Mouse (Mus musculus): ENCODE measurements at regions not wholly inside any gene's neighbourhood (a gene's known extent, or its start where the extent isn't known, plus 50 kb on each side); places are given as distances from the start of the nearest gene placed in this dataset.

- no peak overlapping the region for H3K9ac ChIP-seq (replicated peaks; ENCODE audit: low read depth, low read length)
- H3K4me3 ChIP-seq (ENCODE audit: low read depth, low read length) = no peak overlapping the region
- WGBS = 75% methylated on average over 26 of the region's 26 CpGs
- no peak for ATAC-seq (ENCODE audit: low read depth)
- H3K36me3 ChIP-seq (ENCODE audit: control insufficient read depth, insufficient read depth, low read length) = no peaks in the 10 kb centered on the region
- H3K4me1 ChIP-seq (ENCODE audit: control insufficient read depth, insufficient read depth, low read length) = peaks cover 19% of the 10 kb centered on the region
- no peak overlapping the region for H3K4me2 ChIP-seq (ENCODE audit: low read depth, low read length)
- no peak overlapping the region for H3K27ac ChIP-seq (ENCODE audit: low read depth, low read length)
- no peaks in the 10 kb centered on the region for H3K9me3 ChIP-seq (ENCODE audit: control insufficient read depth, low read length)
- H3K27me3 ChIP-seq (ENCODE audit: control insufficient read depth, insufficient read depth, low read length) = no peaks in the 10 kb centered on the region
Measured at GRCm38 (mm10) chr9:115387471-115388360, 77.5 kb upstream of the Stt3b start.

- WGBS = 46% methylated on average over 11 of the region's 11 CpGs
- ATAC-seq (ENCODE audit: low read depth) = peak; percentile 68; the same call in 1 of the 2 replicates
- H3K27ac ChIP-seq (ENCODE audit: low read depth, low read length) = no peak overlapping the region
Measured at GRCm38 (mm10) chr9:115388361-115388759, 78.1 kb upstream of the Stt3b start.

GRCm38 (mm10) chr9:115389082-115389481 lies 78.9 kb upstream of the Stt3b start:
- Histone ChIP-seq H3K27me3 (ENCODE audit: control insufficient read depth, insufficient read depth, low read length) (no peaks in the 10 kb centered on the region), H3K4me1 (ENCODE audit: control insufficient read depth, insufficient read depth, low read length) (peaks cover 19% of the 10 kb centered on the region), H3K9me3 (ENCODE audit: control insufficient read depth, low read length) (no peaks in the 10 kb centered on the region), H3K9ac (replicated peaks; ENCODE audit: low read depth, low read length) (no peak overlapping the region), H3K4me3 (ENCODE audit: low read depth, low read length) (no peak overlapping the region), H3K4me2 (ENCODE audit: low read depth, low read length) (no peak overlapping the region), H3K27ac (ENCODE audit: low read depth, low read length) (no peak overlapping the region), H3K36me3 (ENCODE audit: control insufficient read depth, insufficient read depth, low read length) (no peaks in the 10 kb centered on the region)
- no peak for ATAC-seq (ENCODE audit: low read depth)
- 82% methylated on average over 2 of the region's 2 CpGs for WGBS

More at GRCm38 (mm10) chr9:115388361-115388759, 78.1 kb upstream of the Stt3b start:
- Histone ChIP-seq H3K36me3 (ENCODE audit: control insufficient read depth, insufficient read depth, low read length) (no peaks in the 10 kb centered on the region), H3K4me2 (ENCODE audit: low read depth, low read length) (no peak overlapping the region), H3K27me3 (ENCODE audit: control insufficient read depth, insufficient read depth, low read length) (no peaks in the 10 kb centered on the region), H3K9ac (replicated peaks; ENCODE audit: low read depth, low read length) (no peak overlapping the region), H3K4me3 (ENCODE audit: low read depth, low read length) (no peak overlapping the region), H3K9me3 (ENCODE audit: control insufficient read depth, low read length) (no peaks in the 10 kb centered on the region), H3K4me1 (ENCODE audit: control insufficient read depth, insufficient read depth, low read length) (peaks cover 19% of the 10 kb centered on the region)

- no peak overlapping the region for H3K9ac ChIP-seq (replicated peaks; ENCODE audit: low read depth, low read length)
- H3K4me1 ChIP-seq (ENCODE audit: control insufficient read depth, insufficient read depth, low read length) = peaks cover 19% of the 10 kb centered on the region
- peak; percentile 73 for ATAC-seq (ENCODE audit: low read depth)
- no peak overlapping the region for H3K4me3 ChIP-seq (ENCODE audit: low read depth, low read length)
- peak overlapping the region; percentile 36; the same call in 1 of the 2 replicates for H3K27ac ChIP-seq (ENCODE audit: low read depth, low read length)
- WGBS = 16% methylated on average over 11 of the region's 11 CpGs
- H3K27me3 ChIP-seq (ENCODE audit: control insufficient read depth, insufficient read depth, low read length) = no peaks in the 10 kb centered on the region
- H3K36me3 ChIP-seq (ENCODE audit: control insufficient read depth, insufficient read depth, low read length) = no peaks in the 10 kb centered on the region
- no peaks in the 10 kb centered on the region for H3K9me3 ChIP-seq (ENCODE audit: control insufficient read depth, low read length)
- H3K4me2 ChIP-seq (ENCODE audit: low read depth, low read length) = no peak overlapping the region
Measured at GRCm38 (mm10) chr9:115390880-115391281, 80.7 kb upstream of the Stt3b start.

GRCm38 (mm10) chr9:115395511-115395910 lies 85.3 kb upstream of the Stt3b start:
- no peaks in the 10 kb centered on the region for H3K9me3 ChIP-seq (ENCODE audit: control insufficient read depth, low read length)
- ATAC-seq (ENCODE audit: low read depth) = no peak

GRCm38 (mm10) chr9:115400461-115400860 lies 90.2 kb upstream of the Stt3b start:
- no peaks in the 10 kb centered on the region for H3K27me3 ChIP-seq (ENCODE audit: control insufficient read depth, insufficient read depth, low read length)
- ATAC-seq (ENCODE audit: low read depth) = no peak
- WGBS = 95% methylated on average over 6 of the region's 6 CpGs
- no peaks in the 10 kb centered on the region for H3K9me3 ChIP-seq (ENCODE audit: control insufficient read depth, low read length)
- H3K4me1 ChIP-seq (ENCODE audit: control insufficient read depth, insufficient read depth, low read length) = no peaks in the 10 kb centered on the region
- H3K9ac ChIP-seq (replicated peaks; ENCODE audit: low read depth, low read length) = no peak overlapping the region
- no peaks in the 10 kb centered on the region for H3K36me3 ChIP-seq (ENCODE audit: control insufficient read depth, insufficient read depth, low read length)
- no peak overlapping the region for H3K4me3 ChIP-seq (ENCODE audit: low read depth, low read length)
- no peak overlapping the region for H3K27ac ChIP-seq (ENCODE audit: low read depth, low read length)
- no peak overlapping the region for H3K4me2 ChIP-seq (ENCODE audit: low read depth, low read length)

More at GRCm38 (mm10) chr9:115395511-115395910, 85.3 kb upstream of the Stt3b start:
- H3K4me2 ChIP-seq (ENCODE audit: low read depth, low read length) = no peak overlapping the region
- H3K27me3 ChIP-seq (ENCODE audit: control insufficient read depth, insufficient read depth, low read length) = no peaks in the 10 kb centered on the region
- H3K4me3 ChIP-seq (ENCODE audit: low read depth, low read length) = no peak overlapping the region
- WGBS = 94% methylated on average over 8 of the region's 8 CpGs
- no peak overlapping the region for H3K27ac ChIP-seq (ENCODE audit: low read depth, low read length)
- H3K4me1 ChIP-seq (ENCODE audit: control insufficient read depth, insufficient read depth, low read length) = peaks cover 14% of the 10 kb centered on the region
- no peak overlapping the region for H3K9ac ChIP-seq (replicated peaks; ENCODE audit: low read depth, low read length)
- H3K36me3 ChIP-seq (ENCODE audit: control insufficient read depth, insufficient read depth, low read length) = no peaks in the 10 kb centered on the region

- Histone ChIP-seq H3K36me3 (ENCODE audit: control insufficient read depth, insufficient read depth, low read length) (no peaks in the 10 kb centered on the region), H3K4me3 (ENCODE audit: low read depth, low read length) (no peak overlapping the region), H3K4me1 (ENCODE audit: control insufficient read depth, insufficient read depth, low read length) (no peaks in the 10 kb centered on the region), H3K4me2 (ENCODE audit: low read depth, low read length) (no peak overlapping the region), H3K27ac (ENCODE audit: low read depth, low read length) (no peak overlapping the region), H3K9ac (replicated peaks; ENCODE audit: low read depth, low read length) (no peak overlapping the region), H3K27me3 (ENCODE audit: control insufficient read depth, insufficient read depth, low read length) (no peaks in the 10 kb centered on the region), H3K9me3 (ENCODE audit: control insufficient read depth, low read length) (no peaks in the 10 kb centered on the region)
- ATAC-seq (ENCODE audit: low read depth) = no peak
- 74% methylated on average over 13 of the region's 13 CpGs for WGBS
Measured at GRCm38 (mm10) chr9:115401405-115402151, 91.4 kb upstream of the Stt3b start.

- Histone ChIP-seq H3K4me1 (ENCODE audit: control insufficient read depth, insufficient read depth, low read length) (no peaks in the 10 kb centered on the region), H3K9ac (replicated peaks; ENCODE audit: low read depth, low read length) (no peak overlapping the region), H3K27ac (ENCODE audit: low read depth, low read length) (no peak overlapping the region), H3K9me3 (ENCODE audit: control insufficient read depth, low read length) (no peaks in the 10 kb centered on the region), H3K4me2 (ENCODE audit: low read depth, low read length) (no peak overlapping the region), H3K27me3 (ENCODE audit: control insufficient read depth, insufficient read depth, low read length) (no peaks in the 10 kb centered on the region), H3K36me3 (ENCODE audit: control insufficient read depth, insufficient read depth, low read length) (no peaks in the 10 kb centered on the region), H3K4me3 (ENCODE audit: low read depth, low read length) (no peak overlapping the region)
- no peak for ATAC-seq (ENCODE audit: low read depth)
- 87% methylated on average over 6 of the region's 6 CpGs for WGBS
Measured at GRCm38 (mm10) chr9:115402661-115403060, 92.4 kb upstream of the Stt3b start.

Data from neural tube, embryonic 14.5 days (tissue).